Mouse (Mus musculus) testis, adult 10 weeks (tissue): ENCODE data around the gene Trank1. TPM values are rescaled to one million over a fixed set of nuclear protein-coding genes. Genes with fewer than 3 reads are reported as not detected.

Experiments used
- polyA plus RNA-seq: library from polyadenylated mRNA; stranded (reverse); fragments of 350-450 nt; fragmentation: Illumina TruSeq; extraction: RNeasy Lipid Tissue Mini Kit (QIAGEN cat#74804); gene quantifications from one replicate; pipeline ENCODE4 v1.2.3, GENCODE M21; 2014; ENCODE audit warnings: low read depth, low replicate concordance

Gene Trank1
- polyA plus RNA-seq: 32.2 TPM

DNA sequence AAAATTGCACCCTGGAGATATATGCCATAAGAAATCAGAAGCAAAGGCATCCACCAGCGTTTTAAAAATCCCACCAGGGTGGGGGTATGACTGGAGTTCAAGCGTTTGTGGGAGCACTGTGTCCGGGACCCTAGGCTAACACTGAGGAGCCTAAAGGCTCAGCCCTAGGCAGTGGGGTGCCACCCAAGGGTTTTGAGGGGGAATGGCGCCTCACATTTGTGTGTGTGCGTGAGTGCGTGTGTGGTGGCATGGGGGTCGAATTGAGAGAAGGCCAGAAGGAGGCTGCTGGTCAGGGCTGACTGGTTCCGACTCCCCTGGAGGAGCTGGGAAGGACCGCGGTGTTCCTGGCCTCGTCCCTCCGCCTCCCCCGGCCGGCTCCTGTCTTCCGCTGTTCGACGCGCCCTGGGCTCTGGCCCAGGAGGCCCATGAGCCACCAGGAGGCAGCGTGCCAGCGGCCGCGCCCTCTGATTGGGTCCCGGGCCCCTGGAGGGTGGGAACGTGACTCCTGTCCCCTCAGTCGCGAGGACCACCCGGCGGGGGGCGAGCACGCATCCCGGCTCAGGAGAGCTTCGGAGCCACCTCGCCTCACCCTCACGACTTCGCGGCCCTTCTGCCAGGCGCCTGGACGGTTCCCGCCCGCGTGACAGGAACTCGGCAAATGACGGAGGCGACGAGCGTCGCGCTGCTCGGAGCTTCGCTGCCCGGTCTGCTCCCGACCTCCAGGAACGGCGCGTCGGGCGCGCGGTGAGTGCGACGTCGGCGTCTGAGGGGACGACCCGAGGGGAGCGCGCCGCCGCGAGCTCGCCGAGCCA, at the start of gene Trank1:
Trank1 (plus strand) TSS at position 709 of the 812 bp plus-strand sequence.

GRCm38 (mm10) chr9:111271434-111272160, 39.9 kb upstream of the Trank1 start, which contains the start of the genes Mlh1 and Epm2aip1:
Gene Mlh1, minus strand, starts transcription at chr9:111271791.
Gene Epm2aip1, plus strand, starts transcription at chr9:111271929.

GRCm38 (mm10) chr9:111438904-111439835, 127.6 kb downstream of the Trank1 start, which contains the start of gene Dclk3:
Gene Dclk3, plus strand, starts transcription at chr9:111439081.

Other genes with a start within 250 kb of the Trank1 start
- 469 TPM for gene Lrrfip2, start 194.1 kb upstream of the Trank1 start, polyA plus RNA-seq
- gene Mlh1, start 39.9 kb upstream of the Trank1 start, polyA plus RNA-seq: 21.0 TPM
- 19.8 TPM for gene Epm2aip1, start 39.8 kb upstream of the Trank1 start, polyA plus RNA-seq
- 0.13 TPM for gene Dclk3, start 127.3 kb downstream of the Trank1 start, polyA plus RNA-seq